Mouse (Mus musculus) testis, adult 2 months (tissue): ENCODE data around the gene Tvp23a.

ENCODE experiments used
- CTCF ChIP-seq: fragments of 200-500 bp; IDR thresholded peaks from 2 replicates; pipeline ENCODE4 v1.5.1; 2012; ENCODE audit warnings: low read depth, mild to moderate bottlenecking, inconsistent platforms, low read length, moderate library complexity; ENCODE audit not compliant: control insufficient read depth, insufficient read depth, insufficient replicate concordance
- POLR2A ChIP-seq: fragments of 200-500 bp; IDR thresholded peaks from 2 replicates; pipeline ENCODE4 v1.6.1; 2012; ENCODE audit warnings: low read depth, mild to moderate bottlenecking, inconsistent platforms, low read length, moderate library complexity; ENCODE audit not compliant: control insufficient read depth

DNA sequence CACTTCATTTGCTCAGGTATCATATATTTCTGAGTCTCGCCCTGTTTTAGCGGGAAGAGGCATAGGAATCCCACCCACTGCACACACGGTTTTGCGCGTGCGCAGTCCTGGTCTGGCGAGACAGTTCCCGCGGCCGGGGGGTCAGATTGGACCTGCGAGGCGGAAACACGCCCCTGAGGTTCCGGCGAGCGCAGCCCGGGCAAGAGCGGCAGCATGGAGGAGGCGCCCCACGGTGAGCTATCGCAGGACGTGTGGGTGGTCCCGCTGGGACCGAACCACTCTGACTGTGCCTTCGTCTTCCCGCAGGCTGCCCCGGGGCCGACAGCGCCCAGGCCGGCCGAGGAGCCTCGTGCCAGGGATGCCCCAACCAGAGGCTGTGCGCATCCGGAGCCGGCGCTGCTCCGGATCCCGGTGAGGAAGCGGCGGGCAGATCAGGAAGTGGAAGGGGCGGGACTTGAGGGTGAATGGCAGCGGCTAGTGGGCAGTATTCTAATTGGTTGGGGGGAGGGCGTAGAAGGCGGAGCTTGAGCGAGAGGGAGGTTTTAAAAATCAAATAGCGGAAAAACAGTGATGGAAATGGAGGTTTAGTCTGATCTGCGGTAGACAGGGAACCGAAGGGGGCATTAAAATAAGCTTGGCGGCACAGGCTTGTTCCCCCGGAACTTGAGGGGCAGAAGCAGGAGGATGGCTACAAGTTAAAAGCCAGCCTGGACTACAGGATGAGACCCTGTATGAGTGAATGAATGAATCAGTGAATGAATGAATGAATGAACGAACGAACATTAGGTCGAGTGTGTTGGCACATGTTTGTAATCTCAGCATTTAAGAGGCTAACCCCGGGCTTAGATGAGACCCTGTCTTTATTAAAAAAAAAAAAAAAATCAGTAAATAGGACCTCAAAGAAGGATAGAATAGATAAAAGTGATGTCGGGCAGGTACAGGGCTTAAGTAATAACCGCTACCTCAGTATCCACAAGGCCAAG is 35.1 kb downstream of the Tvp23a start, which contains the start of gene Nubp1:
- TF ChIP-seq POLR2A, result peak; percentile 91
- TF ChIP-seq CTCF, result no peak
